ENCODE assay signal across 20 mouse cellular contexts in the genomic region with DNA sequence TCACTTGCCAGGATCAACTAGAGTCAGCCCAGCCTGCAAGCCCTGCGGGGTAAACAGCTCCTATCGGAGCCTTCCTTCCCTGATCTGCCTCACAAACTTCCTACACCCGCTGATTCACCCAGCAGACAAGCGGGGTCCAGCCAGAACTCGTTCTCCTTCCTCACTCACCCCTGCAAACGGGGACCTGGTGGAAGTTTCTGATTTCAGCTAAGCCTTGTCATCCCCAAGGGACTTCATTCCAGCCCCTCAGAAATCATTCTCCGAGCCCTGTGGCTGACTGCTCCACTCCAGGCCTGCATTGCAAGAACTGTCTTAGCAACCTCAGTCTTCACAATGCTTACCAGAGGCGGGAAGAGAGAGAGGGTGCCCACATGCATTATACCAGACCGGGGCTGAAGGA. TPM values are rescaled to one million over a fixed set of nuclear protein-coding genes. Genes with fewer than 3 reads are reported as not detected.
A peak's percentile ranks its signal among the peaks of the same experiment; 100 is the strongest.
DNase-seq lines count a peak whose midpoint lies in the region; ATAC-seq and TF ChIP-seq lines count a peak whose summit lies in the region.
"Had no signal": no experiment of that assay in that cellular context is flagged by ENCODE, and none has a peak within 500 bp of the region (broad histone marks: within the 10 kb centered on the region; RNA-seq: fewer than 3 reads in every experiment).

No protein-coding gene starts in this region.

- no peak overlapping the region for H3K9ac ChIP-seq in kidney, postnatal 0 days (ENCODE audit: low read depth, low read length)
- H3K9ac ChIP-seq: hindbrain, embryonic 15.5 days; intestine, embryonic 15.5 days; neural tube, embryonic 15.5 days had no signal

- intact Hi-C loops in gastrocnemius, adult 2 months (cut with DNase I) = no loop called here
- intact Hi-C loops in left cerebral cortex, adult 2 months (cut with DNase I) = loop anchor here (5.0 kb wide), 1 partner anchor 60 kb away; no protein-coding TSS in a partner anchor

- no peak overlapping the region for H3K4me3 ChIP-seq in gastrocnemius, adult 2 months
- H3K4me3 ChIP-seq in kidney, postnatal 0 days (replicated peaks; ENCODE audit: low read depth, low read length) = no peak overlapping the region
- H3K4me3 ChIP-seq in kidney, adult 2 months (ENCODE audit: insufficient read depth, low read depth, low read length) = no peak overlapping the region
- no peak overlapping the region for H3K4me3 ChIP-seq in limb, embryonic 10.5 days
- no peak overlapping the region for H3K4me3 ChIP-seq in left cerebral cortex, adult 2 months
- H3K4me3 ChIP-seq: hindbrain, embryonic 15.5 days; intestine, embryonic 15.5 days; neural tube, embryonic 15.5 days had no signal

- peak overlapping the region; percentile 84 for H3K27ac ChIP-seq in gastrocnemius, adult 2 months
- H3K27ac ChIP-seq in kidney, postnatal 0 days = peak overlapping the region; percentile 25; the same call in 1 of the 2 replicates
- no peak overlapping the region for H3K27ac ChIP-seq in kidney, adult 2 months (ENCODE audit: insufficient read depth, low read depth, low read length)
- H3K27ac ChIP-seq in limb, embryonic 10.5 days = peak overlapping the region; percentile 70
- H3K27ac ChIP-seq in left cerebral cortex, adult 2 months = no peak overlapping the region
- H3K27ac ChIP-seq: hindbrain, embryonic 15.5 days; intestine, embryonic 15.5 days; neural tube, embryonic 15.5 days; stomach, postnatal 0 days had no signal

- H3K9me3 ChIP-seq in kidney, postnatal 0 days (replicated peaks; ENCODE audit: low read length) = no peaks in the 10 kb centered on the region
- H3K9me3 ChIP-seq in limb, embryonic 10.5 days (replicated peaks) = no peaks in the 10 kb centered on the region
- H3K9me3 ChIP-seq: hindbrain, embryonic 15.5 days; intestine, embryonic 15.5 days; neural tube, embryonic 15.5 days had no signal

- H3K4me1 ChIP-seq in kidney, postnatal 0 days (replicated peaks; ENCODE audit: insufficient read depth, low read length) = no peaks in the 10 kb centered on the region
- no peaks in the 10 kb centered on the region for H3K4me1 ChIP-seq in kidney, adult 2 months (ENCODE audit: control insufficient read depth, insufficient read depth, low read length)
- peaks cover 42% of the 10 kb centered on the region for H3K4me1 ChIP-seq in limb, embryonic 10.5 days

- no peaks in the 10 kb centered on the region for H3K27me3 ChIP-seq in kidney, postnatal 0 days (ENCODE audit: insufficient read depth, low read length)
- no peaks in the 10 kb centered on the region for H3K27me3 ChIP-seq in kidney, adult 2 months (replicated peaks; ENCODE audit: control insufficient read depth, insufficient read depth, low read length)
- H3K27me3 ChIP-seq in limb, embryonic 10.5 days (ENCODE audit: low read depth, poor library complexity, severe bottlenecking) = 0 out of 2 replicates have a peak, but pooled peaks cover 6% of the 10 kb centered on the region
- H3K27me3 ChIP-seq: hindbrain, embryonic 15.5 days; intestine, embryonic 15.5 days; neural tube, embryonic 15.5 days had no signal

- TF ChIP-seq POLR2A in kidney, adult 2 months (IDR thresholded peaks at IDR 0.05; ENCODE audit: low read depth, low read length) = no peak

- no peak for TF ChIP-seq CTCF in gastrocnemius, adult 2 months (IDR thresholded peaks at IDR 0.05)
- no peak for TF ChIP-seq CTCF in kidney, postnatal 0 days (IDR thresholded peaks at IDR 0.05; ENCODE audit: low read depth)
- no peak for TF ChIP-seq CTCF in kidney, adult 2 months (conservative IDR thresholded peaks at IDR 0.05; ENCODE audit: insufficient read depth, insufficient read length, low read depth, low read length)
- TF ChIP-seq CTCF in left cerebral cortex, adult 2 months (IDR thresholded peaks at IDR 0.05) = no peak

- no peak for DNase-seq in gastrocnemius, adult 2 months
- no peak for DNase-seq in gastrocnemius, adult 8-10 months (ENCODE audit: low spot score in 2 of 2)
- peak; percentile 56 for DNase-seq in kidney, postnatal 0 days (ENCODE audit: low spot score)
- no peak for DNase-seq in kidney, adult 2 months
- DNase-seq in limb, embryonic 10.5 days (ENCODE audit: low spot score) = no peak
- no peak for DNase-seq in left cerebral cortex, adult 2 months (ENCODE audit: extremely low spot score in 1 of 2, low spot score in 2 of 2)
- no peak for DNase-seq in lung, postnatal 25 days (ENCODE audit: low spot score)
- DNase-seq in layer of hippocampus, adult 18-20 months (ENCODE audit: low spot score in 2 of 2) = no peak
- DNase-seq: adrenal gland, adult 2 months; cerebellum, adult 11-12 months; cerebellum, postnatal 10 days; gastrocnemius, postnatal 25 days; thymus, adult 2 months; thymus, postnatal 4 days had no signal

- no peak overlapping the region for H3K4me2 ChIP-seq in kidney, postnatal 0 days (ENCODE audit: low read length)
- H3K4me2 ChIP-seq: hindbrain, embryonic 15.5 days; intestine, embryonic 15.5 days; midbrain, embryonic 11.5 days; neural tube, embryonic 15.5 days had no signal

- no peak for ATAC-seq in kidney, postnatal 0 days (replicated peaks; ENCODE audit: low FRiP score, low read depth)
- ATAC-seq: forebrain, embryonic 16.5 days; intestine, embryonic 15.5 days had no signal

- 24% methylated on average over 9 of the region's 9 CpGs for WGBS in kidney, postnatal 0 days
- WGBS in kidney, adult 2 months = 60% methylated on average over 9 of the region's 9 CpGs
- WGBS in limb, embryonic 10.5 days = 48% methylated on average over 9 of the region's 9 CpGs

- no peaks in the 10 kb centered on the region for H3K36me3 ChIP-seq in kidney, postnatal 0 days (ENCODE audit: insufficient read depth, low read length)
- H3K36me3 ChIP-seq in kidney, adult 2 months (ENCODE audit: control insufficient read depth, insufficient read depth, low read length) = no peaks in the 10 kb centered on the region
- H3K36me3 ChIP-seq in limb, embryonic 10.5 days = no peaks in the 10 kb centered on the region
- H3K36me3 ChIP-seq: hindbrain, embryonic 15.5 days; intestine, embryonic 15.5 days; neural tube, embryonic 15.5 days had no signal

RNA-seq across cellular contexts. Expression of a gene that starts 39.8 kb away (rescaled TPM):
- 10 to 100 TPM; 29.8 to 77.3 TPM for total RNA-seq in gastrocnemius, adult 2 months (2021)
- total RNA-seq in gastrocnemius, adult 8-10 months (2022) = 10 to 100 TPM; 30.8 to 43.4 (median 37.4) TPM
- 7.7 and 9.2 TPM in 2 replicates for polyA plus RNA-seq in kidney, postnatal 0 days (2015; fragmentation: Nextera tagmentation; extraction: Ambion mirVana)
- polyA plus RNA-seq in kidney, adult 2 months (2012; rRNA removed) = 17.7 and 18.1 TPM in 2 replicates
- polyA plus RNA-seq in limb, embryonic 10.5 days (2016; fragmentation: Nextera tagmentation; extraction: Ambion mirVana) = 1.0 and 1.4 TPM in 2 replicates
- 10 to 100 TPM; 68.4 to 77.7 TPM for total RNA-seq in left cerebral cortex, adult 2 months (2021)
- total RNA-seq in layer of hippocampus, adult 18-20 months (2021) = 10 to 100 TPM; 79.0 to 87.4 TPM

Comparison
In these comparisons a context has a peak if more than half of its experiments do, and no peak if none do; other contexts are left out.
1. H3K27ac ChIP-seq: peak in gastrocnemius, adult 2 months (single experiment), kidney, postnatal 0 days (single experiment) and limb, embryonic 10.5 days (single experiment); none in kidney, adult 2 months (single experiment) and left cerebral cortex, adult 2 months (single experiment).